In the genomic region with DNA sequence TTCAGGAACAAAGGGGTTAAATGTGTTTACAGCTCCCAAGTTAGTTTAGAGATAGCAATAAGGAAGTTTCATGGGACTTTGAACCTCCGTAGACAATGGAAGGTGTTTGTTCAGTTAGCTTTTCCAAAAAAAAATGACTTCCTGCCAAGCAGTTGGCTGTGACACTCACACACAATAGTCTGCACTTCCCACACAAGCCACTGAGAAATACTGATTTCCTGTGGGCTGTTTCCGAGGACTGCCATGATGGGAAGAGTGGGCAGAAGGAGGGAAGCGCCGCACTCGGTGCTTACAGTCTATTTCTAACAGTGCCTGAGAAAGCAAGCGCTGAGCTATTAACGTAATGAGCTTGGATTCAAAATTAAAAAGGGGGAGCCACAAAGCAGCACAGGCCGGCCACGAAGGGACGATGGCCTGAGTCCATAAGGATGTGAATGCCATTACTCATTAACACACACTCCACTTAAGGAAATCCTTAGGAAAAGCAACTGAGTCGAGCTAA, we compare ENCODE assay signal across 10 mouse cellular contexts.
DNase-seq lines count a peak whose midpoint lies in the region; ATAC-seq and TF ChIP-seq lines count a peak whose summit lies in the region.
"Had no signal": no experiment of that assay in that cellular context is flagged by ENCODE, and none has a peak within 500 bp of the region (broad histone marks: within the 10 kb centered on the region; RNA-seq: fewer than 3 reads in every experiment).

No protein-coding gene starts in this region.

- DNase-seq in layer of hippocampus, adult 11-12 months (ENCODE audit: low spot score): peak; percentile 30
- no peak for DNase-seq in layer of hippocampus, postnatal 25 days (ENCODE audit: extremely low spot score in 1 of 2, low spot score in 1 of 2)
- DNase-seq in heart, adult 11 months: peak; percentile 92
- DNase-seq in kidney, adult 2 months: peak; percentile 46
- peak; percentile 24 to 55 for DNase-seq in left cerebral cortex, postnatal 36 days (ENCODE audit: low spot score in 2 of 2)
- no peak for DNase-seq in spleen, postnatal 10 days (ENCODE audit: low spot score in 2 of 2)
- no peak for DNase-seq in urinary bladder, adult 2 months (ENCODE audit: low spot score)

- H3K4me3 ChIP-seq in kidney, adult 2 months (ENCODE audit: insufficient read depth, low read depth, low read length): no peak overlapping the region
- H3K4me3 ChIP-seq: erythroblast, embryonic 14.5 days had no signal

- no peak for TF ChIP-seq POLR2A in kidney, adult 2 months (IDR thresholded peaks at IDR 0.05; ENCODE audit: low read depth, low read length)

- 30% methylated on average over 11 of the region's 11 CpGs for WGBS in kidney, adult 2 months

- no peaks in the 10 kb centered on the region for H3K36me3 ChIP-seq in kidney, adult 2 months (ENCODE audit: control insufficient read depth, insufficient read depth, low read length)
- H3K36me3 ChIP-seq: G1E had no signal

- H3K27ac ChIP-seq in kidney, adult 2 months (ENCODE audit: insufficient read depth, low read depth, low read length): no peak overlapping the region

- H3K4me1 ChIP-seq in kidney, adult 2 months (ENCODE audit: control insufficient read depth, insufficient read depth, low read length): no peaks in the 10 kb centered on the region

- no peak for ATAC-seq in megakaryocyte, adult 5-6 weeks (ENCODE audit: poor library complexity, severe bottlenecking)

- no peak for TF ChIP-seq CTCF in kidney, adult 2 months (conservative IDR thresholded peaks at IDR 0.05; ENCODE audit: insufficient read depth, insufficient read length, low read depth, low read length)

- intact Hi-C loops in left cerebral cortex, postnatal 36 days (cut with DNase I): loop anchor here (5.0 kb wide), 1 partner anchor 143 kb away; a partner anchor contains a TSS

- H3K27me3 ChIP-seq in kidney, adult 2 months (replicated peaks; ENCODE audit: control insufficient read depth, insufficient read depth, low read length): no peaks in the 10 kb centered on the region

Comparison
In these comparisons a context has a peak if more than half of its experiments do, and no peak if none do; other contexts are left out.
1. DNase-seq: peak in layer of hippocampus, adult 11-12 months (single experiment), heart, adult 11 months (single experiment), kidney, adult 2 months (single experiment) and left cerebral cortex, postnatal 36 days (2 of 2); none in layer of hippocampus, postnatal 25 days (0 of 2), spleen, postnatal 10 days (0 of 2) and urinary bladder, adult 2 months (single experiment).